Mouse (Mus musculus) testis, adult 2 months (tissue): ENCODE data around the gene H2-DMa.

Experiments
- CTCF ChIP-seq: fragments of 200-500 bp; IDR thresholded peaks from 2 replicates; pipeline ENCODE4 v1.5.1; 2012; ENCODE audit warnings: low read depth, mild to moderate bottlenecking, inconsistent platforms, low read length, moderate library complexity; ENCODE audit not compliant: control insufficient read depth, insufficient read depth, insufficient replicate concordance
- POLR2A ChIP-seq: fragments of 200-500 bp; IDR thresholded peaks from 2 replicates; pipeline ENCODE4 v1.6.1; 2012; ENCODE audit warnings: low read depth, mild to moderate bottlenecking, inconsistent platforms, low read length, moderate library complexity; ENCODE audit not compliant: control insufficient read depth

- no peak for TF ChIP-seq CTCF
- TF ChIP-seq POLR2A, result no peak
Observed at GRCm38 (mm10) chr17:34094283-34095035, 24.9 kb upstream of the H2-DMa start.
